Mouse (Mus musculus) heart, embryonic 15.5 days (tissue): ENCODE measurements around the gene Sorbs2. TPM values are rescaled to one million over a fixed set of nuclear protein-coding genes. Genes with fewer than 3 reads are reported as not detected.

Source experiments
- ATAC-seq: fragments of 200-750 bp; cut with Nextera tagmentation; replicated peaks from 2 replicates; pipeline ENCODE4 v1.8.0; 2017; ENCODE audit warnings: low read depth, moderate TSS enrichment; ENCODE audit not compliant: insufficient number of reproducible peaks, insufficient read depth, low FRiP score
- H3K27ac ChIP-seq: fragments of 300-500 bp; sonication (generic); 2 replicates; pipeline ENCODE4 v1.5.1; 2015; ENCODE audit warnings: mild to moderate bottlenecking, inconsistent platforms
- H3K27me3 ChIP-seq: fragments of 300-500 bp; sonication (generic); 2 replicates; pipeline ENCODE4 v1.6.1; 2015; ENCODE audit warnings: inconsistent platforms
- H3K36me3 ChIP-seq: fragments of 300-500 bp; sonication (generic); 2 replicates; pipeline ENCODE4 v1.6.1; 2015; ENCODE audit warnings: mild to moderate bottlenecking, inconsistent platforms
- H3K4me1 ChIP-seq: fragments of 300-500 bp; sonication (generic); replicated peaks from 2 replicates; pipeline ENCODE4 v1.6.1; 2015; ENCODE audit warnings: inconsistent platforms
- H3K4me2 ChIP-seq: fragments of 300-500 bp; sonication (generic); 2 replicates; pipeline ENCODE4 v1.6.1; 2015; ENCODE audit warnings: inconsistent platforms, mild to moderate bottlenecking, moderate library complexity
- H3K4me3 ChIP-seq: fragments of 300-500 bp; sonication (generic); 2 replicates; pipeline ENCODE4 v1.5.1; 2015; ENCODE audit warnings: mild to moderate bottlenecking, inconsistent platforms
- H3K9ac ChIP-seq: fragments of 300-500 bp; sonication (generic); 2 replicates; pipeline ENCODE4 v1.6.1; 2015; ENCODE audit warnings: mild to moderate bottlenecking, inconsistent platforms
- H3K9me3 ChIP-seq: fragments of 300-500 bp; sonication (generic); replicated peaks from 2 replicates; pipeline ENCODE4 v1.6.1; 2016; ENCODE audit warnings: inconsistent platforms
- WGBS: fragments of 180-500 bp; shearing (Covaris S2); methylation state at CpG from one replicate; pipeline ENCODE4 v1.1.7; 2015; ENCODE audit warnings: mixed read lengths; 5-methylcytosine and 5-hydroxymethylcytosine counted together
- polyA plus RNA-seq: library from polyadenylated mRNA; unstranded; fragments of >200 nt; fragmentation: Nextera tagmentation; extraction: Ambion mirVana; gene quantifications from 2 replicates; pipeline ENCODE4 v1.2.1, GENCODE M21; 2015

Sorbs2 gene
- polyA plus RNA-seq, 1 experiment from 2014 or later, result 382 TPM

GRCm38 (mm10) chr8:45682845-45683383, 175.3 kb downstream of the Sorbs2 start:
- H3K27ac ChIP-seq, result no peak overlapping the region
- ATAC-seq, result no peak
- H3K9me3 ChIP-seq, result no peaks in the 10 kb centered on the region
- H3K36me3 ChIP-seq, result 0 out of 2 replicates have a peak, but pooled peaks cover 7% of the 10 kb centered on the region
- 66% methylated on average over 8 of the region's 8 CpGs for WGBS
- no peaks in the 10 kb centered on the region for H3K27me3 ChIP-seq
- H3K9ac ChIP-seq, result no peak overlapping the region
- peaks cover 24% of the 10 kb centered on the region for H3K4me1 ChIP-seq
- no peak overlapping the region for H3K4me3 ChIP-seq
- no peak overlapping the region for H3K4me2 ChIP-seq

GRCm38 (mm10) chr8:45687942-45688695, 180.5 kb downstream of the Sorbs2 start:
- Histone ChIP-seq H3K9me3 (no peaks in the 10 kb centered on the region), H3K4me2 (no peak overlapping the region), H3K36me3 (peaks cover 8% of the 10 kb centered on the region; the same call in 1 of the 2 replicates), H3K4me3 (no peak overlapping the region), H3K27ac (0 out of 2 replicates have a peak overlapping the region, but pooled peaks have one; percentile 6), H3K4me1 (peaks cover 36% of the 10 kb centered on the region), H3K27me3 (no peaks in the 10 kb centered on the region), H3K9ac (no peak overlapping the region)
- WGBS, result 68% methylated on average over 12 of the region's 12 CpGs
- no peak for ATAC-seq

GRCm38 (mm10) chr8:45689611-45690207, 182.1 kb downstream of the Sorbs2 start:
- Histone ChIP-seq H3K4me2 (no peak overlapping the region), H3K9me3 (no peaks in the 10 kb centered on the region), H3K4me3 (no peak overlapping the region), H3K27me3 (no peaks in the 10 kb centered on the region), H3K27ac (no peak overlapping the region), H3K9ac (no peak overlapping the region), H3K36me3 (peaks cover 4% of the 10 kb centered on the region; the same call in 1 of the 2 replicates), H3K4me1 (peaks cover 48% of the 10 kb centered on the region)
- ATAC-seq, result no peak
- 59% methylated on average over 2 of the region's 2 CpGs for WGBS

GRCm38 (mm10) chr8:45700100-45700499, 192.5 kb downstream of the Sorbs2 start:
- no peaks in the 10 kb centered on the region for H3K9me3 ChIP-seq
- H3K4me1 ChIP-seq, result peaks cover 9% of the 10 kb centered on the region
- no peak for ATAC-seq
- WGBS, result 79% methylated on average over 5 of the region's 5 CpGs
- H3K27ac ChIP-seq, result no peak overlapping the region
- no peaks in the 10 kb centered on the region for H3K27me3 ChIP-seq
- H3K9ac ChIP-seq, result no peak overlapping the region
- H3K4me3 ChIP-seq, result no peak overlapping the region
- no peak overlapping the region for H3K4me2 ChIP-seq
- H3K36me3 ChIP-seq, result peaks cover 17% of the 10 kb centered on the region; the same call in 1 of the 2 replicates

- 51% methylated on average over 4 of the region's 4 CpGs for WGBS
- no peak overlapping the region for H3K4me2 ChIP-seq
- H3K4me1 ChIP-seq, result peaks cover 13% of the 10 kb centered on the region
- no peak overlapping the region for H3K4me3 ChIP-seq
- peaks cover 11% of the 10 kb centered on the region; the same call in 1 of the 2 replicates for H3K36me3 ChIP-seq
- ATAC-seq, result no peak
- H3K27me3 ChIP-seq, result no peaks in the 10 kb centered on the region
- H3K9ac ChIP-seq, result no peak overlapping the region
- no peaks in the 10 kb centered on the region for H3K9me3 ChIP-seq
- H3K27ac ChIP-seq, result no peak overlapping the region
These were observed 196.1 kb downstream of the Sorbs2 start for GRCm38 (mm10) chr8:45703700-45704101.

GRCm38 (mm10) chr8:45709098-45709497, 201.5 kb downstream of the Sorbs2 start:
- H3K9me3 ChIP-seq, result no peaks in the 10 kb centered on the region
- no peak overlapping the region for H3K4me3 ChIP-seq
- WGBS, result 81% methylated on average over 4 of the region's 4 CpGs
- H3K27ac ChIP-seq, result no peak overlapping the region
- peaks cover 8% of the 10 kb centered on the region; the same call in 1 of the 2 replicates for H3K36me3 ChIP-seq
- no peak for ATAC-seq
- H3K9ac ChIP-seq, result no peak overlapping the region
- no peaks in the 10 kb centered on the region for H3K27me3 ChIP-seq
- H3K4me1 ChIP-seq, result peaks cover 8% of the 10 kb centered on the region
- no peak overlapping the region for H3K4me2 ChIP-seq

- Histone ChIP-seq H3K27ac (no peak overlapping the region), H3K36me3 (peaks cover 8% of the 10 kb centered on the region; the same call in 1 of the 2 replicates), H3K27me3 (no peaks in the 10 kb centered on the region), H3K4me3 (no peak overlapping the region), H3K4me1 (peaks cover 8% of the 10 kb centered on the region), H3K9me3 (no peaks in the 10 kb centered on the region), H3K9ac (no peak overlapping the region), H3K4me2 (no peak overlapping the region)
- WGBS, result 72% methylated on average over 4 of the region's 4 CpGs
- no peak for ATAC-seq
These were observed 202.1 kb downstream of the Sorbs2 start for GRCm38 (mm10) chr8:45709734-45710133.

GRCm38 (mm10) chr8:45712610-45713009, 205.0 kb downstream of the Sorbs2 start:
- no peak overlapping the region for H3K27ac ChIP-seq
- no peak overlapping the region for H3K4me3 ChIP-seq
- H3K27me3 ChIP-seq, result no peaks in the 10 kb centered on the region
- no peak for ATAC-seq
- peaks cover 3% of the 10 kb centered on the region for H3K4me1 ChIP-seq
- no peaks in the 10 kb centered on the region for H3K9me3 ChIP-seq
- no peak overlapping the region for H3K9ac ChIP-seq
- H3K4me2 ChIP-seq, result no peak overlapping the region
- WGBS, result 80% methylated on average over 6 of the region's 6 CpGs
- peaks cover 19% of the 10 kb centered on the region; the same call in 1 of the 2 replicates for H3K36me3 ChIP-seq

- WGBS, result 46% methylated on average over 3 of the region's 3 CpGs
- Histone ChIP-seq H3K4me1 (peaks cover 9% of the 10 kb centered on the region), H3K9ac (no peak overlapping the region), H3K9me3 (no peaks in the 10 kb centered on the region), H3K36me3 (peaks cover 15% of the 10 kb centered on the region; the same call in 1 of the 2 replicates), H3K27me3 (no peaks in the 10 kb centered on the region), H3K27ac (0 out of 2 replicates have a peak overlapping the region, but pooled peaks have one; percentile 40), H3K4me2 (no peak overlapping the region), H3K4me3 (no peak overlapping the region)
- no peak for ATAC-seq
These were observed 207.2 kb downstream of the Sorbs2 start for GRCm38 (mm10) chr8:45714806-45715205.

GRCm38 (mm10) chr8:45715330-45716027, 207.9 kb downstream of the Sorbs2 start:
- no peaks in the 10 kb centered on the region for H3K9me3 ChIP-seq
- H3K4me3 ChIP-seq, result no peak overlapping the region
- no peak for ATAC-seq
- H3K4me2 ChIP-seq, result no peak overlapping the region
- H3K27me3 ChIP-seq, result no peaks in the 10 kb centered on the region
- WGBS, result 77% methylated on average over 13 of the region's 13 CpGs
- peaks cover 15% of the 10 kb centered on the region; the same call in 1 of the 2 replicates for H3K36me3 ChIP-seq
- peaks cover 12% of the 10 kb centered on the region for H3K4me1 ChIP-seq
- no peak overlapping the region for H3K9ac ChIP-seq
- no peak overlapping the region for H3K27ac ChIP-seq

GRCm38 (mm10) chr8:45719776-45720175, 212.2 kb downstream of the Sorbs2 start:
- ATAC-seq, result peak; percentile 75
- Histone ChIP-seq H3K9me3 (no peaks in the 10 kb centered on the region), H3K4me1 (peaks cover 15% of the 10 kb centered on the region), H3K4me3 (no peak overlapping the region), H3K4me2 (no peak overlapping the region), H3K27ac (peak overlapping the region; percentile 25), H3K36me3 (peaks cover 11% of the 10 kb centered on the region; the same call in 1 of the 2 replicates), H3K27me3 (no peaks in the 10 kb centered on the region), H3K9ac (no peak overlapping the region)
- 34% methylated on average over 8 of the region's 8 CpGs for whole genome bisulfite sequencing
